Mouse (Mus musculus) midbrain, postnatal 0 days (tissue): ENCODE results near the gene Nr2f6. TPM values are rescaled to one million over a fixed set of nuclear protein-coding genes. Genes with fewer than 3 reads are reported as not detected.

Experiments used
- ATAC-seq: fragments of 200-750 bp; cut with Nextera tagmentation; 2 replicates; pipeline ENCODE4 v1.8.0; 2017; ENCODE audit warnings: moderate number of reproducible peaks, mild to moderate bottlenecking, moderate TSS enrichment, moderate library complexity; ENCODE audit not compliant: low FRiP score
- DNase-seq: peaks from one replicate; pipeline ENCODE4 v3.0.0-alpha.2; 2015; ENCODE audit warnings: low spot score
- H3K27ac ChIP-seq: fragments of 300-500 bp; sonication (generic); 2 replicates; pipeline ENCODE4 v1.5.1; 2014; ENCODE audit warnings: low read depth, mild to moderate bottlenecking, low read length, mixed read lengths
- H3K27me3 ChIP-seq: fragments of 300-500 bp; sonication (generic); 2 replicates; pipeline ENCODE4 v1.6.1; 2014; ENCODE audit warnings: low read length, control low read depth, mixed read lengths; ENCODE audit not compliant: insufficient read depth
- H3K36me3 ChIP-seq: fragments of 300-500 bp; sonication (generic); 2 replicates; pipeline ENCODE4 v1.6.1; 2014; ENCODE audit warnings: low read length, control low read depth, mixed read lengths; ENCODE audit not compliant: insufficient read depth
- H3K4me1 ChIP-seq: fragments of 300-500 bp; sonication (generic); 2 replicates; pipeline ENCODE4 v1.6.1; 2014; ENCODE audit warnings: mild to moderate bottlenecking, control low read depth, antibody characterized with exemption, low read length, mixed read lengths; ENCODE audit not compliant: insufficient read depth
- H3K4me2 ChIP-seq: fragments of 300-500 bp; sonication (generic); 2 replicates; pipeline ENCODE4 v1.6.1; 2014; ENCODE audit warnings: low read depth, mild to moderate bottlenecking, low read length, mixed read lengths; ENCODE audit not compliant: poor library complexity, severe bottlenecking
- H3K4me3 ChIP-seq: fragments of 300-500 bp; sonication (generic); 2 replicates; pipeline ENCODE4 v1.5.1; 2014; ENCODE audit warnings: low read depth, mild to moderate bottlenecking, low read length, moderate library complexity
- H3K9ac ChIP-seq: fragments of 300-500 bp; sonication (generic); replicated peaks from 2 replicates; pipeline ENCODE4 v1.6.1; 2014; ENCODE audit warnings: mild to moderate bottlenecking, low read length, moderate library complexity, mixed read lengths; ENCODE audit not compliant: poor library complexity, severe bottlenecking
- H3K9me3 ChIP-seq: fragments of 300-500 bp; sonication (generic); 2 replicates; pipeline ENCODE4 v1.6.1; 2016; ENCODE audit warnings: low read length, control low read depth
- CTCF ChIP-seq: IDR thresholded peaks from 2 replicates; pipeline ENCODE4 v1.5.1; 2016; ENCODE audit warnings: antibody characterized with exemption, mild to moderate bottlenecking
- WGBS: fragments of 180-500 bp; shearing (Covaris S2); extraction: QIAGEN DNeasy Blood & Tissue Kit; methylation state at CpG from one replicate; pipeline ENCODE4 v1.1.7; 2014; 5-methylcytosine and 5-hydroxymethylcytosine counted together
- polyA plus RNA-seq: library from polyadenylated mRNA; unstranded; fragments of >200 nt; fragmentation: Nextera tagmentation; extraction: Ambion mirVana; gene quantifications from 2 replicates; pipeline ENCODE4 v1.2.1, GENCODE M21; 2015
- total RNA-seq: library from RNA; depleted of rRNA; stranded (reverse); fragments of >200 nt; gene quantifications from 2 replicates; pipeline ENCODE4 v1.2.3, GENCODE M21; 2014

Nr2f6 gene
- total and polyA plus RNA-seq, 2 experiments from 2014 or later, result 32.9 to 95.6 TPM

DNA sequence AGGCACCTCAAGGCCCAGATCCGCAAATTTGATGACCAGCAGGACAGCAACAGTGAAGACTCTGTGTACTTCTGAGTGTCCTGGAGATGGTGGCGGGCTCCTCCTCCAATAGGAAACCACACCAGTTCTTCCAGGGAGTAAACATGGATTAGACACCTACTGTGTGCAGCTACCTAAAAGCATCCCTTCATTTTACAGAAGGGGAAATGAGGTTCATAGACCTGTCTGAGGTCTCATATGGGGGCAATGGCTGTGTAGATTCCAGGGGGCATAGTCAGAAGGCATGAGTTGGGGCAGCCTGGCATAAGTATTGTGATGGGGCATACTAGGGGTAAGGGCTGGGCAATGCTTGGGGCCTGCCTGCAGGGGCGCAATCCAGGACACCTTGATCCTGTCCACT is 8.8 kb downstream of the Nr2f6 start:
- no peak overlapping the region for H3K9ac ChIP-seq
- H3K4me3 ChIP-seq, result no peak overlapping the region
- no peak overlapping the region for H3K27ac ChIP-seq
- H3K27me3 ChIP-seq, result no peaks in the 10 kb centered on the region
- H3K4me1 ChIP-seq, result peaks cover 2% of the 10 kb centered on the region; the same call in 1 of the 2 replicates
- no peak for DNase-seq
- no peak overlapping the region for H3K4me2 ChIP-seq
- TF ChIP-seq CTCF, result no peak
- no peaks in the 10 kb centered on the region for H3K9me3 ChIP-seq
- ATAC-seq, result no peak
- peaks cover 20% of the 10 kb centered on the region for H3K36me3 ChIP-seq
- WGBS, result 92% methylated on average over 3 of the region's 3 CpGs

DNA sequence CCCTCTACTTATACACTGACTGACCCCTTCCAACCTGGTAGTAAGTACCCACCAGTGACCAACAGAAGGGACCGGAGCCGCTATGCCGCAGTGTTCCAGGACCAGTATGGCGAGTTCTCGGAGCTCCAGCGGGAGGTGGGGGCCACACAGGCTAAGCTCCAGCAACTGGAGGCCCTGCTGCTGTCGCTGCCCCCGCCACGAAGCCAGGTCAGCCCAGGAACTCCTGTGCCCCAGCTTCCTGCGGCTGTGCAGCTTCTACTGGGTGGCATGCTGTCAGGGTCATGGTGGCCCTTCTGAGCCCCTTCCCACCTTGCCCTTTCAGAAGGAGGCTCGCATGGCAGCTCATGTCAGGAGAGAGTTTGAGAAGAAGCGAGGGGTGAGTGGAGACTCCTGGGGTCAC is 9.3 kb downstream of the Nr2f6 start:
- Histone ChIP-seq H3K9ac (no peak overlapping the region), H3K4me2 (no peak overlapping the region), H3K4me3 (no peak overlapping the region), H3K36me3 (peaks cover 20% of the 10 kb centered on the region), H3K9me3 (no peaks in the 10 kb centered on the region), H3K27ac (no peak overlapping the region), H3K27me3 (no peaks in the 10 kb centered on the region), H3K4me1 (peaks cover 8% of the 10 kb centered on the region; the same call in 1 of the 2 replicates)
- no peak for ATAC-seq
- no peak for DNase-seq
- no peak for TF ChIP-seq CTCF
- 79% methylated on average over 12 of the region's 12 CpGs for WGBS

DNA sequence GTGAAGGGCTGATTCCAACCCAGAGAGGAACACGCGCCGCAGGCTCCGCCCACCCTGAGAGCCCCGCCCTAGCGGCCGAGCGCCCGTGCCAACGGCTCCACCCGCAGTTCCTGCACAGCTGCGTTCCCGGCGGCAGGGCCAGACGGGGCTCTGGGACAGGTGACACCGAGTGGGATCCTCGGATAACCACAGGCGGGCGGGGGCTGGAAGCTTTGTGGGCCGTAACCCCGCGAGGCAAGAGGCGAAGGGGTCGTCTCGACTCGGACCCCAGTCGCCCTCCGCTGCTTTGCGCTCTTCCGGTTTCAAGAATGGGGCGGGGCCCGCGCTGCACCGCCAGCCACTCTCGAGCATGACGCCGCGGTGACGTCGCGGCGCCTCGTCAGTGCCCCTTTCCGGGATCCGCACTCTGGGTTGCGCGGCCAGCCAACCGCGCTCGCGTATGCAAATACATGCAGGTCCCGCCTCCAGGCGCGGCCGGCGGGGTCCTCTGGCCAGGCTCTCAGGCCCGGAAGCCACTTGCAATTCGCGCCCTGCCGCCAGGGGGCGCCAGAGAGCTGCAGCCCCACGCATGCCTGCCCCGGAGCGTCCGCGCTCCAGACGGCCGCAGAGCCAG is 10.4 kb downstream of the Nr2f6 start, which contains the start of gene Ocel1:
Gene Ocel1 (plus strand): TSS at position 63 of the 613 bp plus-strand sequence.
- ATAC-seq (peak; percentile 84), DNase-seq (peak; percentile 98)
- WGBS, result 2% methylated on average over 53 of the region's 68 CpGs
- H3K9ac ChIP-seq, result peak within 1 kb of the TSS; percentile 55
- H3K27me3 ChIP-seq, result no peaks in the 10 kb centered on the region
- H3K9me3 ChIP-seq, result no peaks in the 10 kb centered on the region
- H3K4me1 ChIP-seq, result peaks cover 8% of the 10 kb centered on the region; the same call in 1 of the 2 replicates
- peak within 1 kb of the TSS; percentile 57 for H3K4me2 ChIP-seq
- H3K27ac ChIP-seq, result peak within 1 kb of the TSS; percentile 71
- H3K36me3 ChIP-seq, result peaks cover 20% of the 10 kb centered on the region
- TF ChIP-seq CTCF, result peak; percentile 89
- peak within 1 kb of the TSS; percentile 52 for H3K4me3 ChIP-seq

DNA sequence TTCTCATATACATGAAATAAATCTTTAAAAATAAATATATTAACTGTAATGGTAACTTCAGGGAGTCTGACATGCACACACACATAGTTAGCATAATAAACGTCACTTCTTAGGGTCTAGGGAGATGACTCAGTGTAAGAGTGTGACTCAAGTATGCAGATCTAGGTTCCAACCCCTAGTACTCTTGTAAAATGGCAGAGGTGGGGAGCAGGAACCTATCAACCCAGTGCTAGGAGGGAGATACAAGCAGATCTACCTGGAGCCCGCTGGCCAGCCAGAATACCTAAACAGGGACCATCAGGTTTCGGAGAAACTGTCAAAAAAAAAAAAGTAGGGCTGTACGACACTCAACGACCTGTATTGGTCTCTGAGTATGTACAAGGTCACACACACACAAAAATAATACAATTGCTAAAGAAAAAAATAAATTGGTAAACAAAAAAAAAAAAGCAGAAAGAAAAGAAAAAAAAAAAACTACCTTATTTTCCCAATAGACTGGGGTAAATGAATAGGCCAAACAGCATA is 11.0 kb downstream of the Nr2f6 start:
- no peak for TF ChIP-seq CTCF
- Histone ChIP-seq H3K9me3 (no peaks in the 10 kb centered on the region), H3K27ac (peak overlapping the region; percentile 71), H3K36me3 (peaks cover 20% of the 10 kb centered on the region), H3K4me2 (peak overlapping the region; percentile 57), H3K4me3 (peak overlapping the region; percentile 52), H3K27me3 (no peaks in the 10 kb centered on the region), H3K9ac (peak overlapping the region; percentile 55), H3K4me1 (peaks cover 8% of the 10 kb centered on the region; the same call in 1 of the 2 replicates)
- 26% methylated on average over 5 of the region's 5 CpGs for WGBS
- ATAC-seq, result no peak
- no peak for DNase-seq

DNA sequence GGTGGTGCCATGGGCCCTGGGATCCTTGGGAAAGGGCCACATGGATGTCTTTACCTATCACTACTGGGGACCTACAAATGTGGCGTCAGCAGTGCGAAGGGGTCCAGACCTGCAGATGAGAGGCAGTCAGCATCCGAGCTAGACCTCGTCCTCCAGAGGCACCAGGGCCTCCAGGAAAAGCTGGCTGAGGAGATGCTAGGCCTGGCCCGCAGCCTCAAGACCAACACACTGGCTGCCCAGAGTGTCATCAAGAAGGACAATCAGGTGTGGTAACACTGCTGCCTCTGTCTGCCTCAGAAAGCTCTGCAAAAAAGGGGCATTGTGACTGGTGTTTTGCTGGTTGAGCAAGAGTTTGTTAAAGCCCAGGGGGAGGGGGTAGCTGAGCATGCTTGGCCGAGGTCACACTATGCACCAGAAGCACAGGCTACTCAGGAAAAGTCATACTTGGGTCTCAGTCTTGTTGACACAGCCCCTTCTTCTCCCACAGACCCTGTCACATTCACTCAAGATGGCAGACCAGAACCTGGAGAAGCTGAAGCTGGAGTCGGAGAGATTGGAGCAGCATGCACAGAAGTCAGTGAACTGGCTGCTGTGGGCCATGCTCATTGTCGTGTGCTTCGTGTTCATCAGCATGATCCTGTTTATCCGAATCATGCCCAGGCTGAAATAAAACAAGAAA is 12.6 kb downstream of the Nr2f6 start:
- H3K27me3 ChIP-seq, result no peaks in the 10 kb centered on the region
- H3K4me3 ChIP-seq, result no peak overlapping the region
- no peak overlapping the region for H3K9ac ChIP-seq
- ATAC-seq, result no peak
- H3K4me1 ChIP-seq, result peaks cover 8% of the 10 kb centered on the region; the same call in 1 of the 2 replicates
- H3K4me2 ChIP-seq, result no peak overlapping the region
- no peak for TF ChIP-seq CTCF
- H3K36me3 ChIP-seq, result peaks cover 15% of the 10 kb centered on the region
- WGBS, result 91% methylated on average over 10 of the region's 10 CpGs
- no peak for DNase-seq
- no peaks in the 10 kb centered on the region for H3K9me3 ChIP-seq
- H3K27ac ChIP-seq, result no peak overlapping the region

DNA sequence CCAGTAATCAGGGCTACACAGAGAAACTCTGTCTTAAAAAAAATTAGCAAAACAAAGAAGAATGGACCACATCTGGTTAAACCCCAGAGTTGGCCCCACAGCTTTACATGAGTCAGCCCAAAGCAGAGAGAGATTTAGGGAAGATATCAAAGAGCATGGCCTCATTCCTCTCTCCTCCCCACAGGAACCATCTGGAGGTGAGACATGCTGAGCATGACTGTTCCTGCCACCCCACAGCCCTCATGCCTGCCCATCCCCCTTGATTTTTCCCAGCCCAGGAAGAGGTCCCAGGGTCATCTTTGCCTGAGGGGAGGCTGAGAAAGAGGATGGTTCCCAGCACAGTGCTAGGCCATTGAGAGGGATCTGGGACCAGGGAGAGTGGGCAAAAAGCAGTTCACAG is 13.4 kb downstream of the Nr2f6 start:
- Histone ChIP-seq H3K9me3 (no peaks in the 10 kb centered on the region), H3K9ac (no peak overlapping the region), H3K4me1 (peaks cover 8% of the 10 kb centered on the region; the same call in 1 of the 2 replicates), H3K4me2 (no peak overlapping the region; the same call in 1 of the 2 replicates), H3K27ac (no peak overlapping the region), H3K27me3 (no peaks in the 10 kb centered on the region), H3K36me3 (peaks cover 9% of the 10 kb centered on the region; the same call in 1 of the 2 replicates), H3K4me3 (no peak overlapping the region)
- ATAC-seq, result no peak
- no peak for TF ChIP-seq CTCF
- DNase-seq, result no peak
